Mouse (Mus musculus): ENCODE results near the gene Mmp13. TPM values are rescaled to one million over a fixed set of nuclear protein-coding genes. Genes with fewer than 3 reads are reported as not detected.
A peak's percentile ranks its signal among the peaks of the same experiment; 100 is the strongest.
"Not testable (repeated sequence)": the region's sequence is repeated elsewhere in the genome, so short reads cannot be mapped to it uniquely, and the experiment has no call there.

Gene Mmp13
- not detected for polyA plus RNA-seq (2017; shearing (Covaris generic))

- no peak for ATAC-seq
Observed at GRCm38 (mm10) chr9:7272214-7272613, at the start of gene Mmp13. TSS of gene Mmp13 (plus strand) at chr9:7272514.

GRCm38 (mm10) chr9:7238619-7239018, 33.7 kb upstream of the Mmp13 start:
- no peak for ATAC-seq

GRCm38 (mm10) chr9:7239967-7240366, 32.3 kb upstream of the Mmp13 start:
- ATAC-seq = peak; percentile 89

- ATAC-seq = no peak
Observed at GRCm38 (mm10) chr9:7252797-7253654, 19.3 kb upstream of the Mmp13 start.

- ATAC-seq = no peak
Observed at GRCm38 (mm10) chr9:7261667-7262066, 10.6 kb upstream of the Mmp13 start.

- no peak for ATAC-seq
Observed at GRCm38 (mm10) chr9:7270071-7270470, 2.2 kb upstream of the Mmp13 start.

- ATAC-seq = no peak
Observed at GRCm38 (mm10) chr9:7282565-7283302, 10.4 kb downstream of the Mmp13 start.

GRCm38 (mm10) chr9:7283303-7283684, 11.0 kb downstream of the Mmp13 start:
- ATAC-seq = not testable (repeated sequence)

- ATAC-seq = no peak
Observed at GRCm38 (mm10) chr9:7289501-7289900, 17.2 kb downstream of the Mmp13 start.

GRCm38 (mm10) chr9:7289901-7290300, 17.6 kb downstream of the Mmp13 start:
- no peak for ATAC-seq

- ATAC-seq = no peak
Observed at GRCm38 (mm10) chr9:7292132-7292531, 19.8 kb downstream of the Mmp13 start.

- ATAC-seq = no peak
Observed at GRCm38 (mm10) chr9:7331847-7332246, 59.5 kb downstream of the Mmp13 start.

Other genes with a start within 250 kb of the Mmp13 start
- gene Dync2h1, start 88.1 kb upstream of the Mmp13 start, polyA plus RNA-seq (2017; shearing (Covaris generic)) = 1 to 10 TPM; 3.6 to 5.4 TPM
- gene Dcun1d5, start 88.0 kb upstream of the Mmp13 start, polyA plus RNA-seq (2017; shearing (Covaris generic)) = 10 to 100 TPM; 21.1 to 39.6 TPM
- gene Mmp12, start 71.9 kb downstream of the Mmp13 start, polyA plus RNA-seq (2017; shearing (Covaris generic)) = not detected
- gene Mmp1b, start 115.5 kb downstream of the Mmp13 start, polyA plus RNA-seq (2017; shearing (Covaris generic)) = not detected
- not detected for gene Mmp3, start 173.3 kb downstream of the Mmp13 start, polyA plus RNA-seq (2017; shearing (Covaris generic))
- gene Mmp10, start 229.8 kb downstream of the Mmp13 start, polyA plus RNA-seq (2017; shearing (Covaris generic)) = not detected